Mouse (Mus musculus) left cerebral cortex, adult 18-20 months (tissue): ENCODE data around the gene Hps4. TPM values are rescaled to one million over a fixed set of nuclear protein-coding genes. Genes with fewer than 3 reads are reported as not detected.
A peak's percentile ranks its signal among the peaks of the same experiment; 100 is the strongest.
"Not testable (repeated sequence)": the region's sequence is repeated elsewhere in the genome, so short reads cannot be mapped to it uniquely, and the experiment has no call there.

Source experiments
- DNase-seq, 2 experiments: peaks; one replicate each; pipeline ENCODE4 v3.0.0; 2021 to 2022; ENCODE audit warnings: low spot score in 2 of 2, mixed read lengths in 1 of 2
- long read RNA-seq, 2 experiments: library from polyadenylated mRNA; stranded (forward); transcript quantifications; one replicate each; pipeline ENCODE4 v2.0.0; 2021
- total RNA-seq, 2 experiments: library from RNA; stranded (reverse); gene quantifications; 2 replicates each; pipeline ENCODE4 v1.2.3; 2021

Gene Hps4
- total RNA-seq = 10 to 100 TPM; 26.0 to 33.1 TPM
- long read RNA-seq, experiment 1, transcript Hps4-201 (14 exons, 2,836 nt) = major isoform, 6 of 26 reads
- long read RNA-seq, experiment 1, partial matches to known transcripts = 10 of 26 reads
- long read RNA-seq, experiment 1, other reads (novel, unspliced or antisense) = 9 of 26 reads
- long read RNA-seq, experiment 2, partial matches to known transcripts = 5 of 14 reads
- long read RNA-seq, experiment 2, other reads (novel, unspliced or antisense) = 5 of 14 reads

GRCm38 (mm10) chr5:112342463-112343204 lies at the start of gene Hps4, which contains the start of gene Srrd:
Hps4 (plus strand) TSS chr5:112343083.
Srrd (minus strand) TSS chr5:112343040.
- DNase-seq = peak; percentile 87 to 92

DNA sequence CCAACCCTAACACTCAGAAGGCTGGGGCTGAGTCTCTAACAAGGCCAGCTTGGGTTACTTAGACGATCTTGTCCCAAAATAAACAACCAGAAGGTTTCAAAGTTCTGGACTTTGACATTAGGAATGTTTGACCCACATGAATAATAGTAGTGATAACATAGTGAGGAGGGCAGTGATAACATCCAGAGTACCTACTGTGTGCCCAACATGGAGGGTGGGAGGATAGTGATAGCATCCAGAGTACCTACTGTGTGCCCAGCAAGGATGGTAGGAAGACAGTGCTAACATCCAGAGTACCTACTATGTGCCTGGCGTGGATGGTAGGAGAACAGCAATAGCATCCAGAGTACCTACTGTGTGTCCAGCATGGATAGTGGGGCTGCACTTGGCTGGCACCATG lies 49.1 kb upstream of the Hps4 start:
- DNase-seq = no peak

DNA sequence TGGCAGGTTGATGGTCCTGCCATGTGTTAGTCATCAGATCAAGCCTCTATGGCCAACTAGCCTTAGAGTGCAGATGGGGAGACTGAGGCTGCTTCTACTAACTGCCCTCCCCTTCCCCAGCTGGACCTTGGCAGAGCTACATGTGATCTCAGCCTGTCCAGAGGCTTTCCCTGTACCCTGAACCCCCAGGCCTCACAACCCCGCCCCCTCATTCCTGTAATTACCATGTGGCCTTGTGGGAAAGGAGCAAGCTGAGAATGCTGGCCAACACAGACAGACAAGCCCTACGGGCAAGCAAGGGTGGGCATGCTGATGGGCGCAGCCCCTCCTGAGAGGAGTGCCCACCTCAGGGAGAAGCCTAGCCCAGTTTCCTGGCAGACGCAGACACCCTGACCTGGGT lies 48.2 kb upstream of the Hps4 start:
- DNase-seq = no peak

GRCm38 (mm10) chr5:112295162-112295561 lies 47.7 kb upstream of the Hps4 start:
- no peak for DNase-seq

- DNase-seq = no peak
These were observed 47.3 kb upstream of the Hps4 start for GRCm38 (mm10) chr5:112295564-112295963.

GRCm38 (mm10) chr5:112296404-112297181 lies 46.3 kb upstream of the Hps4 start:
- DNase-seq = no peak

DNA sequence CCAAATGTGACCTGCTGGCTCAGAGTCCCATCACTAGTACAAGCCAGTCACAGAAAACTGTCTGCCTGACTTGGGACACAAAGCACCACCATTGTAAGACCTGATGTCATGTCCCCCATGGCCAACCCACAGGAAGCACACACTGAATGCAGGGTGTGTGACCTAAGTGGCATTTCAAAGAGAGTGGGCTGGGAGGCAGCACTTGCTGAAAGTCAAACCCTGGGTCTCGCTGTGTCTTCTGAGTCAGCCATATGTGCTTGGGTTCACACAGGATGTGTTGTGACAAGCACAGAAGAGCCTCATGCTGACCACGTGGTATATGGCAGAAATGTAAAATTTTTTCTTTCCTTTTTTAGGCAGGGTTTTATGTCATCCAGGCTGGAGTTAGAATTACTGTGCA lies 45.6 kb upstream of the Hps4 start:
- DNase-seq = no peak

- DNase-seq = no peak
These were observed 44.5 kb upstream of the Hps4 start for GRCm38 (mm10) chr5:112298226-112298988.

DNA sequence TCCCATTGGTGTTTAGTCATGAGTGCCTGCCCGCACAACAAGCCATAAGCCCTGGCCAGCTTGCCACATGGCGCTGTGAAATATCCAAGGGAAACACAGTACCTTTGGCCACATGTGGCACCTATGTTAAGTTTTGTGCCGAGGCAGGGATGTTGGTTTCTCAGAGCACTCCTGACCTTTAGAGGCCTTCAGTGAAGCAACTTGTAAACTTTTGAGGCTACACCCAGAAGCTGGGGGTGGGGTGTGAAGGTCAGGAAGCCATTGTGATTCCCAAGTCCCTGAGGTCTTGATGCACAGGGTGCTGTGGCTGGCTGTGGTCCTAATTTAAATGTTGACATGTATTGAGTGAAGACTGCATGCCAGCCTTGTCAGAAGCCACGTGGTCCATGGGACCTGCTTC lies 43.5 kb upstream of the Hps4 start:
- no peak for DNase-seq

DNA sequence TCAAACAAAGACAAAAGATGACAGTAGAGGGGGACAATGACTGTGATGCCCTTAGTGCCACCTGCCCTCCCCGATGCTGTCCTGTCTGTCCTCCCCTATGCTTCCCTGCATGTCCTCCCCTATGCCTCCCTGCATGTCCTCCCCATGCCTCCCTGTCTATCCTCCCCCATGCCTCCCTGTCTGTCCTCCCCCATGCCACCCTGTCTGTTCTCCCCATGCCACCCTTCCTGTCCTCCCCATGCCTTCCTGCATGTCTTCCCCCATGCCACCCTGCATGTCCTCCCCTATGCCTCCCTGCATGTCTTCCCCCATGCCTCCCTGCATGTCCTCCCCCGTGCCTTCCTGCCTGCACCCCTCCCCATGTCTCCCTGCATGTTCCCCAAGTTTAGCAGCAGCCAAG lies 42.8 kb upstream of the Hps4 start:
- DNase-seq = no peak

GRCm38 (mm10) chr5:112300721-112301308 lies 42.1 kb upstream of the Hps4 start:
- no peak for DNase-seq

DNA sequence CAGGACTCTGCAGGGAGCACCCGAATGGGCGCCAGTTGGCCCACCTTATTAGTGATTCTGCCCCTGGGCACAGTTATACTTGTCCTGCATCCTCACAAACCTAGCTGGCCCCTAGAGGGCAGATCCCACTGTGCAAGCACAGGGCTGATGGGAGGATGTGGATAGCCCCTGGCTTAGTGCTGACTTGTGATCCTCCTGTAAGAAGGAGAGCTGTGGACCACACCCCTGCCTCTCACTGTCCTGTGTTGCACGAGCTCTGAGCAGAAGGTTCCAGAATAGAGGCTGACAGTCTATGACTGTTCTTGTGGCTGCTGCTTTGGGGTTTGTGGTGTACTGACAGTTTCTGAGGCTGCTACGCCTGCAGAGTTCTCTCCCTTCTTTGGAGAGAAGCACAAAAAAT lies 41.2 kb upstream of the Hps4 start:
- DNase-seq = no peak

DNA sequence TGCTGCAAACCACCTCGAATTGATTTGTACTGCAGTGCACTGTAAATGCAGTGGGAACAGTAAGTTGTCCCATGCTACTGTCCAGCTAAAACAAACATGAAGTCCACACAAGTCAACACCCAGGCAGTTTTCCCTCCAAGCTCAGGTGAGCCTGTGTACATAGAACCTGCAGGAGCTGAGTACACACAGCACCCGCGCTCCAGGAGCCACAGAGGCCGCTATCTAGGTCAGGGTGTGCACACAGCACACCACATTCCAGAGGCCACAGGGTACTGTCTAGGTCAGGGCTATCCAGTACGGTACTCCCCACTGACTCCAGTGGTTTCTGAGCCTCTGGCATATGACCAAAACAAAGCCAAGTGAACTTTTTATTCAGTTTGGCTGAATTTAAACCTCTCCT lies 40.6 kb upstream of the Hps4 start:
- DNase-seq = no peak

DNA sequence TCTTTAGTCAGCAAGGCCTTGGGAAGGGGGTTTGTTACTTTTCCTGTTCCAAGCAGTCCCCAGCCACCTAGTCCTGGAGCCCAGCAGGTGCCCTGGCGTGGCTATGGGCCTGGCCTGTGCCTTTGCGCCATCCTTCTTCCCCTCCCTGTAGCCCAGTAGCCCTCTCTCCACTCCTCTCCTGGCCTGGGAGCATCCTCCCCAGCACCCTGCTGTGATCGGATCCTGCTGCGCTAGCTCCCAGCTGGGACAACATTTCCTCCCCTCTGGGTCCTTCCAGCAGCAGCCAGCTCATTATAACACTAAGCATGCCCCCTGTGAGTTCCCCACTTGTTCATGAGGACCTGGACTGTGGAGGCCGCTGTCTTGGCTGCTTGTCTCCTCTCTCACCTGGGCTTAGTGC lies 37.0 kb upstream of the Hps4 start:
- DNase-seq = no peak

DNA sequence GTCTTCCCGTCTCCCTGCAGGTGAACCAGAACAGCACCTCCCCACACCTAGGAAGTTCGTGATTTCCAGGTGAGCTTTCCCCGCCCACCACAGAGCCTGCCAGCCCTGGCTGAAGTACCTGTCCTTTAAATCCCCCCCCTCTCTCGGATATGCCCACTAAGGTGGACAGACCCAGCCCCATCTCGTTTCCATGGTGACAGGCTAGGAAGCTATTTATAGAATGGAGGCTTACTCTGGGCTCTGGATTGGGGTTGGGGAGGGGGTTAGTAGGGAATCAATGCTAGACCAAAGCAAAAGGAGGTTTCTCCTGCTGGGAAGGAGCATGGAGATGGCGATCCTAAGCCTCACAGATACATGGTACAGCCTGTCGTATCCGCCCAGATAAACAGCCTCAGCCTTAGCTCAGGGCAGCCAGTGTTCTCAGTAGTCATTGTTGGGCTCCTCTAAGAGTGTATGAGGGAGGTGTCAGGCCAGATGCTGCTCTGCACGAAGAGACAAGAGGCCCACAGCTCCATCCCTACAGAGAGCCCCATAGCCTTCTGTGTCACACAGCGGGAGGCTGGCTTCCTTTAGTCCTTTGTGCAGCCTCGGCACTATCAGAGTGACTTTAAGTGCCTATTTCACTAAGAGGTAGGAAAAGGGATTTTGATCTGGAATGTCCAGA lies 29.5 kb upstream of the Hps4 start:
- no peak for DNase-seq

GRCm38 (mm10) chr5:112316468-112316867 lies 26.4 kb upstream of the Hps4 start:
- DNase-seq = no peak

GRCm38 (mm10) chr5:112317328-112317727 lies 25.6 kb upstream of the Hps4 start:
- no peak for DNase-seq

DNA sequence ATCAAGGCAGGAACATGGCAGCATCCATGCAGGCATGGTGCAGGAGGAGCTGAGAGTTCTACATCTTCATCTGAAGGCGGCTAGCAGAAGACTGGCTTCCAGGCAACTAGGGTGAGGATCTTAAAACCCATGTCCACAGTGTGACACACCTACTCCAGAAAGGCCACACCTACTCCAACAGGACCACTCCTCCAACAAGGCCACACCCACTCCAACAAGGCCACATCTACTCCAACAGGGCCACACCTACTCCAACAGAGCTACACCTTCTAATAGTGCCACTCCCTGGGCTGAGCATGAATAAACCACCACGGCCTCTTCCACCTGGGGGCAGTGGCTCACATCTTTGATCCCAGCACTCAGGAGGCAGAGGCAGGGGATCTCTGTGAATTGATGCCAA lies 23.5 kb upstream of the Hps4 start:
- DNase-seq = not testable (repeated sequence)

- DNase-seq = no peak
These were observed 22.5 kb upstream of the Hps4 start for GRCm38 (mm10) chr5:112320379-112320778.

- DNase-seq = peak; percentile 66 to 85
These were observed 21.9 kb upstream of the Hps4 start for GRCm38 (mm10) chr5:112320936-112321335.
